In genomic region chr4:99612156-99612555, GRCm38 (mm10) we compare ENCODE assay signal across 19 mouse cellular contexts. TPM values are rescaled to one million over a fixed set of nuclear protein-coding genes. Genes with fewer than 3 reads are reported as not detected.
"Had no signal": no experiment of that assay in that cellular context is flagged by ENCODE, and none has a peak within 500 bp of the region (broad histone marks: within the 10 kb centered on the region; RNA-seq: fewer than 3 reads in every experiment).

No protein-coding gene starts in this region.

- H3K4me1 ChIP-seq: neural tube, embryonic 13.5 days; neural tube, embryonic 15.5 days; stomach, embryonic 15.5 days had no signal

- H3K4me3 ChIP-seq: neural tube, embryonic 13.5 days; neural tube, embryonic 15.5 days; stomach, embryonic 15.5 days had no signal

- H3K9ac ChIP-seq: neural tube, embryonic 13.5 days; neural tube, embryonic 15.5 days; stomach, embryonic 15.5 days had no signal

- H3K27me3 ChIP-seq: neural tube, embryonic 15.5 days; stomach, embryonic 15.5 days had no signal

- DNase-seq: retina, postnatal 1 day; right cerebral cortex, adult 18-20 months; right cerebral cortex, postnatal 14 days; right cerebral cortex, postnatal 25 days; right cerebral cortex, postnatal 4 days; spleen, adult 18-20 months; thymus, adult 18-20 months; thymus, adult 2 months; thymus, postnatal 14 days; thymus, postnatal 25 days; thymus, postnatal 36 days; thymus, postnatal 4 days had no signal

- H3K27ac ChIP-seq: neural tube, embryonic 13.5 days; neural tube, embryonic 15.5 days; stomach, embryonic 15.5 days; stomach, postnatal 0 days had no signal

- H3K9me3 ChIP-seq: neural tube, embryonic 13.5 days; neural tube, embryonic 15.5 days; stomach, embryonic 15.5 days had no signal

- H3K36me3 ChIP-seq: neural tube, embryonic 13.5 days; neural tube, embryonic 15.5 days; stomach, embryonic 15.5 days had no signal

- H3K4me2 ChIP-seq: neural tube, embryonic 13.5 days; neural tube, embryonic 15.5 days; stomach, embryonic 15.5 days had no signal

RNA-seq across cellular contexts. Expression of gene Foxd3, which starts 43.9 kb away (rescaled TPM):
- total RNA-seq: neutrophil, adult 5-6 weeks had no signal
- polyA plus RNA-seq: testis, adult 2 months; thymus, postnatal 0 days had no signal
